Mouse (Mus musculus) lung, postnatal 0 days (tissue): ENCODE measurements around the gene Abca2.

Source experiments
- CTCF ChIP-seq: IDR thresholded peaks from 2 replicates; pipeline ENCODE4 v1.5.1; 2016; ENCODE audit warnings: antibody characterized with exemption, mild to moderate bottlenecking
- EP300 ChIP-seq: IDR thresholded peaks from 2 replicates; pipeline ENCODE4 v1.6.1; 2016; ENCODE audit warnings: antibody characterized with exemption, mild to moderate bottlenecking, control low read depth

GRCm38 (mm10) chr2:25468962-25469915 is 40.7 kb downstream of the Abca2 start:
- no peak for TF ChIP-seq CTCF
- no peak for TF ChIP-seq EP300
